Mouse (Mus musculus) spleen, adult 18-20 months (tissue): ENCODE measurements at regions not wholly inside any gene's neighbourhood (a gene's known extent, or its start where the extent isn't known, plus 50 kb on each side); places are given as distances from the start of the nearest gene placed in this dataset.
"Not testable (repeated sequence)": the region's sequence is repeated elsewhere in the genome, so short reads cannot be mapped to it uniquely, and the experiment has no call there.

Experiments used
- DNase-seq, 2 experiments: peaks; one replicate each; pipeline ENCODE4 v3.0.0; 2022; ENCODE audit warnings: mixed read lengths in 2 of 2

GRCm38 (mm10) chr7:36210034-36210433 is 407.2 kb upstream of the Zfp507 start:
- DNase-seq: no peak

GRCm38 (mm10) chr7:36207525-36208260 is 404.9 kb upstream of the Zfp507 start:
- DNase-seq: no peak

- no peak for DNase-seq
Measured at GRCm38 (mm10) chr7:36198091-36198700, 395.4 kb upstream of the Zfp507 start.

GRCm38 (mm10) chr7:36196154-36196720 is 393.4 kb upstream of the Zfp507 start:
- no peak for DNase-seq

- DNase-seq: no peak
Measured at GRCm38 (mm10) chr7:36192645-36193044, 389.8 kb upstream of the Zfp507 start.

GRCm38 (mm10) chr7:36177947-36178346 is 375.1 kb upstream of the Zfp507 start:
- no peak for DNase-seq

GRCm38 (mm10) chr7:36175296-36175695 is 372.5 kb upstream of the Zfp507 start:
- no peak for DNase-seq

- not testable (repeated sequence) for DNase-seq
Measured at GRCm38 (mm10) chr7:36172511-36172910, 369.7 kb upstream of the Zfp507 start.

GRCm38 (mm10) chr7:36157270-36157945 is 354.6 kb upstream of the Zfp507 start:
- no peak for DNase-seq

GRCm38 (mm10) chr7:36156595-36156994 is 353.8 kb upstream of the Zfp507 start:
- DNase-seq: no peak

GRCm38 (mm10) chr7:36155576-36155975 is 352.8 kb upstream of the Zfp507 start:
- no peak for DNase-seq

- DNase-seq: no peak
Measured at GRCm38 (mm10) chr7:36155159-36155558, 352.4 kb upstream of the Zfp507 start.

GRCm38 (mm10) chr7:36150871-36151560 is 348.2 kb upstream of the Zfp507 start:
- no peak for DNase-seq

- no peak for DNase-seq
Measured at GRCm38 (mm10) chr7:36136571-36136970, 333.8 kb upstream of the Zfp507 start.

GRCm38 (mm10) chr7:36134557-36134956 is 331.8 kb upstream of the Zfp507 start:
- DNase-seq: no peak

- DNase-seq: no peak
Measured at GRCm38 (mm10) chr7:36133658-36134143, 330.9 kb upstream of the Zfp507 start.

GRCm38 (mm10) chr7:36133026-36133425 is 330.2 kb upstream of the Zfp507 start:
- no peak for DNase-seq

- DNase-seq: no peak
Measured at GRCm38 (mm10) chr7:36132569-36132968, 329.8 kb upstream of the Zfp507 start.

- DNase-seq: no peak
Measured at GRCm38 (mm10) chr7:36097054-36097453, 294.3 kb upstream of the Zfp507 start.

GRCm38 (mm10) chr7:36095258-36096130 is 292.7 kb upstream of the Zfp507 start:
- DNase-seq: no peak

GRCm38 (mm10) chr7:36091132-36091531 is 288.3 kb upstream of the Zfp507 start:
- no peak for DNase-seq
